Mouse (Mus musculus): ENCODE results near the gene Acoxl. TPM values are rescaled to one million over a fixed set of nuclear protein-coding genes. Genes with fewer than 3 reads are reported as not detected.
"Not testable (repeated sequence)": the region's sequence is repeated elsewhere in the genome, so short reads cannot be mapped to it uniquely, and the experiment has no call there.

Gene Acoxl
- polyA plus RNA-seq, 1 experiment: not detected

- Histone ChIP-seq H3K4me3 (ENCODE audit: insufficient read depth, low read length) (no peak overlapping the region), H3K27ac (ENCODE audit: insufficient read depth, low read length) (no peak overlapping the region), H3K4me1 (ENCODE audit: control insufficient read depth, insufficient read depth, low read length) (peaks cover 2% of the 10 kb centered on the region; the same call in 1 of the 2 replicates)
- TF ChIP-seq CTCF (IDR thresholded peaks at IDR 0.05; ENCODE audit: extremely low read depth, insufficient read depth, low read length) (no peak), POLR2A (IDR thresholded peaks at IDR 0.05; ENCODE audit: extremely low read depth, insufficient read depth, low read length) (no peak)
These were observed 253.0 kb downstream of the Acoxl start for GRCm38 (mm10) chr2:128091431-128092369.

- no peak for TF ChIP-seq POLR2A (IDR thresholded peaks at IDR 0.05; ENCODE audit: extremely low read depth, insufficient read depth, low read length)
- no peak for TF ChIP-seq CTCF (IDR thresholded peaks at IDR 0.05; ENCODE audit: extremely low read depth, insufficient read depth, low read length)
- Histone ChIP-seq H3K4me3 (ENCODE audit: insufficient read depth, low read length) (no peak overlapping the region), H3K4me1 (ENCODE audit: control insufficient read depth, insufficient read depth, low read length) (no peaks in the 10 kb centered on the region), H3K27ac (ENCODE audit: insufficient read depth, low read length) (no peak overlapping the region)
These were observed 253.8 kb downstream of the Acoxl start for GRCm38 (mm10) chr2:128092451-128092850.

GRCm38 (mm10) chr2:128094196-128094595 is 255.5 kb downstream of the Acoxl start:
- Histone ChIP-seq H3K4me3 (ENCODE audit: insufficient read depth, low read length) (no peak overlapping the region), H3K4me1 (ENCODE audit: control insufficient read depth, insufficient read depth, low read length) (no peaks in the 10 kb centered on the region), H3K27ac (ENCODE audit: insufficient read depth, low read length) (no peak overlapping the region)
- TF ChIP-seq CTCF (IDR thresholded peaks at IDR 0.05; ENCODE audit: extremely low read depth, insufficient read depth, low read length) (no peak), POLR2A (IDR thresholded peaks at IDR 0.05; ENCODE audit: extremely low read depth, insufficient read depth, low read length) (no peak)

- Histone ChIP-seq H3K4me1 (ENCODE audit: control insufficient read depth, insufficient read depth, low read length) (no peaks in the 10 kb centered on the region), H3K4me3 (ENCODE audit: insufficient read depth, low read length) (no peak overlapping the region), H3K27ac (ENCODE audit: insufficient read depth, low read length) (no peak overlapping the region)
- no peak for TF ChIP-seq CTCF (IDR thresholded peaks at IDR 0.05; ENCODE audit: extremely low read depth, insufficient read depth, low read length)
- no peak for TF ChIP-seq POLR2A (IDR thresholded peaks at IDR 0.05; ENCODE audit: extremely low read depth, insufficient read depth, low read length)
These were observed 255.9 kb downstream of the Acoxl start for GRCm38 (mm10) chr2:128094602-128095001.

- TF ChIP-seq POLR2A (IDR thresholded peaks at IDR 0.05; ENCODE audit: extremely low read depth, insufficient read depth, low read length): no peak
- TF ChIP-seq CTCF (IDR thresholded peaks at IDR 0.05; ENCODE audit: extremely low read depth, insufficient read depth, low read length): no peak
- no peak overlapping the region for H3K27ac ChIP-seq (ENCODE audit: insufficient read depth, low read length)
- no peak overlapping the region for H3K4me3 ChIP-seq (ENCODE audit: insufficient read depth, low read length)
- no peaks in the 10 kb centered on the region for H3K4me1 ChIP-seq (ENCODE audit: control insufficient read depth, insufficient read depth, low read length)
These were observed 256.6 kb downstream of the Acoxl start for GRCm38 (mm10) chr2:128095270-128095669.

GRCm38 (mm10) chr2:128096070-128096469 is 257.4 kb downstream of the Acoxl start:
- no peak overlapping the region for H3K4me3 ChIP-seq (ENCODE audit: insufficient read depth, low read length)
- H3K4me1 ChIP-seq (ENCODE audit: control insufficient read depth, insufficient read depth, low read length): no peaks in the 10 kb centered on the region
- H3K27ac ChIP-seq (ENCODE audit: insufficient read depth, low read length): no peak overlapping the region
- TF ChIP-seq CTCF (IDR thresholded peaks at IDR 0.05; ENCODE audit: extremely low read depth, insufficient read depth, low read length) (no peak), POLR2A (IDR thresholded peaks at IDR 0.05; ENCODE audit: extremely low read depth, insufficient read depth, low read length) (no peak)

GRCm38 (mm10) chr2:128098118-128098517 is 259.4 kb downstream of the Acoxl start:
- not testable (repeated sequence) for H3K27ac ChIP-seq (ENCODE audit: insufficient read depth, low read length); H3K4me1 ChIP-seq (ENCODE audit: control insufficient read depth, insufficient read depth, low read length); H3K4me3 ChIP-seq (ENCODE audit: insufficient read depth, low read length)

- no peak for TF ChIP-seq POLR2A (IDR thresholded peaks at IDR 0.05; ENCODE audit: extremely low read depth, insufficient read depth, low read length)
- TF ChIP-seq CTCF (IDR thresholded peaks at IDR 0.05; ENCODE audit: extremely low read depth, insufficient read depth, low read length): no peak
- Histone ChIP-seq H3K27ac (ENCODE audit: insufficient read depth, low read length) (no peak overlapping the region), H3K4me1 (ENCODE audit: control insufficient read depth, insufficient read depth, low read length) (no peaks in the 10 kb centered on the region), H3K4me3 (ENCODE audit: insufficient read depth, low read length) (no peak overlapping the region)
These were observed 263.4 kb downstream of the Acoxl start for GRCm38 (mm10) chr2:128102086-128102485.

GRCm38 (mm10) chr2:128104815-128105214 is 266.1 kb downstream of the Acoxl start:
- Histone ChIP-seq H3K27ac (ENCODE audit: insufficient read depth, low read length) (no peak overlapping the region), H3K4me3 (ENCODE audit: insufficient read depth, low read length) (no peak overlapping the region), H3K4me1 (ENCODE audit: control insufficient read depth, insufficient read depth, low read length) (no peaks in the 10 kb centered on the region)
- TF ChIP-seq POLR2A (IDR thresholded peaks at IDR 0.05; ENCODE audit: extremely low read depth, insufficient read depth, low read length): no peak
- no peak for TF ChIP-seq CTCF (IDR thresholded peaks at IDR 0.05; ENCODE audit: extremely low read depth, insufficient read depth, low read length)

GRCm38 (mm10) chr2:128105651-128106050 is 267.0 kb downstream of the Acoxl start:
- no peak overlapping the region for H3K4me3 ChIP-seq (ENCODE audit: insufficient read depth, low read length)
- H3K4me1 ChIP-seq (ENCODE audit: control insufficient read depth, insufficient read depth, low read length): no peaks in the 10 kb centered on the region
- TF ChIP-seq POLR2A (IDR thresholded peaks at IDR 0.05; ENCODE audit: extremely low read depth, insufficient read depth, low read length) (no peak), CTCF (IDR thresholded peaks at IDR 0.05; ENCODE audit: extremely low read depth, insufficient read depth, low read length) (no peak)
- H3K27ac ChIP-seq (ENCODE audit: insufficient read depth, low read length): no peak overlapping the region

Data from cortical plate, adult 2 months (tissue).